Mouse (Mus musculus) heart, adult 11 months (tissue): ENCODE results near the gene Yju2.

ENCODE experiments used
- DNase-seq: peaks from one replicate; pipeline ENCODE4 v3.0.0; 2022

The Yju2 gene

GRCm38 (mm10) chr17:55960791-55961190 lies 1.9 kb downstream of the Yju2 start:
- peak; percentile 87 for DNase-seq

GRCm38 (mm10) chr17:55961631-55962030 lies 2.7 kb downstream of the Yju2 start:
- peak; percentile 91 for DNase-seq

GRCm38 (mm10) chr17:55963171-55963570 lies 4.3 kb downstream of the Yju2 start:
- DNase-seq, result peak; percentile 87

DNA sequence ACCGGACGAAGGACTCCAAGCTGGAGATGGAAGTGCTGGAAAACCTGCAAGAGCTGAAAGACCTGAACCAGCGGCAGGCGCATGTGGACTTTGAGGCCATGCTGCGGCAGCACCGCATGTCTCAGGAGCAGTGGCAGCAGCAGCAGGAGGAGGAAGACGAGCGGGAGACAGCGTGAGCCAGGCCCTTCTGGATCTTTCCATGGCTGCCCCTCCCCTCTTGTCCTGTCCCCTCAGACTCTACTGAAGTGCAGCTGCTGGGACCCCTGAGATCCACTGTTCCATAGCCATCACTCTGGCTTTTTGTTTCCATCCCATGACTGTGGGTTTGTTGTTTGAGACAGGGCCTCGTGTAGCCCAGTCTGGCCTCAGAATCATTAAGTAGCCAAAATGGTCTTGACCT lies 5.6 kb downstream of the Yju2 start:
- peak; percentile 90 for DNase-seq

DNA sequence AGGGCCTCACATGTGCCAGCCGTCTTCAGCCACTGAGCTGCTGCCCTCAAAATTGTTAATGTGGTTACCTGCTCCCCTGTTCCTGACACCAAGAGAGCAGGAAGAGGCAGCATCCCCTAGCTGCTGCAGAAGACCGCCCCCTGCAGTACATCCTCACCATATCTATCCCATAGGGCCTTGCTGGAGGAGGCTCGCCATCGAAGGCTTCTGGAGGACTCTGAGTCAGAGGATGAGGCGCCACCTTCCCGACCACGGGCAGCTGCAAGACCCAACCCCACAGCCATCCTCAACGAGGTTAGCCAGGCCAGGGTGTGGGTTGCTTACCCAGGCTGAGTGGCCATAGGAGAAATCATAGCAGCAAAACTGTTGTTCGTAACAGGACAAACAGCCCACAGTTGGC lies 6.1 kb downstream of the Yju2 start:
- DNase-seq, result peak; percentile 82

DNA sequence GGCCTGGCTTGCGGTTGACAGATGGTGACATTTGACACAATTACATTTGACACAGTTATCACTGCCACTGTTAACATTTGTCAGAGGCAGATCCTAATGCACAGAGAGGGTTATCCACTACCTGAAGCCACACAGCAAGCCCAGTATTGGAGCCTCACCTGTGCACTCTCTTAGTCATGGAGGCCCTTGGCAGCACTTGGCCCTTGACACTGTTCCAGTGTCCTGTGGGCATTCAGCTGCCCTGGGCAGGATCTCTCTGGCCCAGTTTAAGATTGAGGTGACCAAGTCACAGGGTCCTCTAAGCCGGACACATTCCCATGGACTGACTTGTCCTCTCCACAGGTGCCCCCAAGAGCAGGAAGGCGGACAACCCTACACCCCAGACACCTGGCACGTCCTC lies 8.3 kb downstream of the Yju2 start:
- peak; percentile 89 for DNase-seq

- peak; percentile 95 for DNase-seq
Measured at GRCm38 (mm10) chr17:55968210-55968609, 9.3 kb downstream of the Yju2 start.

- no peak for DNase-seq
Measured at GRCm38 (mm10) chr17:55969560-55969959, 10.7 kb downstream of the Yju2 start.

GRCm38 (mm10) chr17:55969966-55970891 lies 11.3 kb downstream of the Yju2 start, which contains the start of gene Shd:
Gene Shd, plus strand, starts transcription at chr17:55970467.
- peak; percentile 90 for DNase-seq

GRCm38 (mm10) chr17:55971453-55971852 lies 12.6 kb downstream of the Yju2 start:
- DNase-seq, result peak; percentile 89

DNA sequence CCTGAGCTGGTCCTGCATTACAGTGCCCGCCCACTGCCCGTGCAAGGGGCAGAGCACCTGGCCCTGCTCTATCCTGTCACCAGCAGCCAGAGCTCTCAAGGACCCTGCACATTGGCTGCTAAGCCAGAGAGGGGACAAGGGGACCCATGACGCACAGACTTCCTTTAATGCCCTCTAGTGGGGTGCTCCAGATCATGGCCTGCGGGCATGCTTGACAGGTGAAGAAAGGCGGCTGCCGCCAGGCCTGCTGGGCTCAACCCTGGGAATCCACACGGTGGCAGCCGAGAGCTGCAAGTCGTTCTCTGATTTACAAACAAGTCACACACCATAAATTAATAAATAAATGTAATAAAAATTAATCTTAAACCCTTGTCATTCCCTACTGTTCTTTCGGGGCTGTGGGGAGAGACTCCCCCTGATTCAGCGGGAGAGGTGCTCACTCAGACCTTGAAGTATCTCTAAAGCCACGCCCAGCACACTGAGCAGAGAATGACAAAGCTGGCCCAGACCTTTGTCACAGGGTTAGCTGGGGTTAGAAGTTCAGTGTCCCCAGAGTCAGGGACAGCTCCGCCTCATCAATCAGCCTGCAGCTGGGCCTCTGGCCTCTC lies 17.5 kb downstream of the Yju2 start:
- DNase-seq, result peak; percentile 92

GRCm38 (mm10) chr17:55977301-55977700 lies 18.4 kb downstream of the Yju2 start:
- no peak for DNase-seq

GRCm38 (mm10) chr17:55986030-55986961 lies 27.4 kb downstream of the Yju2 start, which contains the start of gene Fsd1:
Gene Fsd1, plus strand, starts transcription at chr17:55986509.
- DNase-seq, result no peak

DNA sequence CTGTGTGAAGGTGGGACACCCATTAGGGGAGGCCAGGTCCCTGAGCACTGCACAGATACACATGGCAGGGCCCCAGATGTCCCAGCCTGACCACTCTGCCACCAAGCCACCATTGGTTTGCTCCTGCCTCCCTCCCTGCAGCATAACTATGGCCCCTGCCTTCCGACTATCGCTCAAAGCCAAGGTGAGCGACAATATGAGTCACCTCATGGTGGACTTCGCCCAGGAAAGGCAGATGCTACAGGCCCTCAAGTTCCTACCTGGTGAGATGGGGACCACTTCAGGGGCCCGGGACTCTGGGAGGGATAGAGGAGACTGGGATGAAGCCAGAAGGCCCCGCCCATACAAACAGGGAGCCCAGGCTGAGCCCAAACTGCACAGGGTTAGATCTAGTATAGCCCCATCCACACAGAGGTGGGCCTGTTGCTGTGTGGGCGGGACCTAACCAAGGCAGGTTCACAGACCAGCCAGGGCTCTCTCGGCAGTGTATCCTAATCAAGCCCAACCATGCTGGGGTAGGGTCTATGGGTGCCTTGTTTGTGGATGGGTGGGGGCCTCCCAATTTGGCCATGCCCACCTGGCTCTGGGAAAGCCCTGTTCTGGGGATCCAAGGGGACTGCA lies 31.5 kb downstream of the Yju2 start:
- DNase-seq, result no peak

DNA sequence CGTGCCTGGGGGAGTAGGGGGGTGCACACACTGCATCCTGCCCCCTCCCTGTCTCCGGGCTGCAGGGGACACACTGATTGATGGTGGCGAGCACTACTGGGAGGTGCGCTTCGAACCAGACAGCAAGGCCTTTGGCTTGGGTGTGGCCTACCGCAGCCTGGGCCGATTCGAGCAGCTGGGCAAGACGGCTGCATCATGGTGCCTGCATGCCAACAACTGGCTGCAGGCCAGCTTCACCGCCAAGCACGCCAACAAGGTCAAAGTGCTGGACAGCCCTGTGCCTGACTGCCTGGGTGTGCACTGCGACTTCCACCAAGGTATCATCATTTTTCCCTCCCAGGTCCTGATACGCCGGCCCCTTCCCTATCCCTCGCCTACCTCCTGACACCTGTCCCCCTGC lies 37.1 kb downstream of the Yju2 start:
- DNase-seq, result peak; percentile 94

DNA sequence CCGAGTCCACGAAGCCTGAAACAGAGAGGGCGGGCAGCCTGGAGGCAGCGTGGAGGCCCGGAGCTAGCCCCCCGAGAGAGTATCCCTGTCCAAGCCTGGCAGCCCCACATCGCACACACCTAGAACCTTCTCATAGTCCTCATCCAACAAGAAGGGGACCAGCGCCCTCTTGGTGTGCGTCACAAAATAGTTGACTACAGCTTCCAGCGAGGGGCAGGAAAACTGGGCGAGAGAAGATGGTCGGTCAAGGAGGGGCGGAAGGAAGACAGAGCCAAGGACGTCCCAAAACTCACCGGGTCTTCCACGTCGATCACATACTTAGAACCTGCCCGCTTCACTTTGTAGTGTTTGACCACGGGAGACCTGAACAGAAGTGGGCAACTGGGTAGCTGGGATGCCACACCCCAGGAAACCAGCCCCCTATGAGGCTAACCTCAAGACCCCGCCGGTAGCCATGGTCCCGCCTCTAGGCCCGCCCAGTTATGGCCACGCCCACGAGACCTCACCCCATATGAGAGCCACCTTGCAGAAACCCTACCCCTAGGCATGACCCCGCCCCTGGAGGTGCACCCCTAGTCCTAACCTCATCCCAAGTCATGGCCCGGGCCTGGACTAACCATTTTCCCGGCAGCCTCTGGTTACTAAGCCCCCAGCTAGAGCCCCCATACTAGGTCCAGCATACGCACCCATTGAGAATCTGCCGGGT lies 41.0 kb downstream of the Yju2 start:
- peak; percentile 88 for DNase-seq

DNA sequence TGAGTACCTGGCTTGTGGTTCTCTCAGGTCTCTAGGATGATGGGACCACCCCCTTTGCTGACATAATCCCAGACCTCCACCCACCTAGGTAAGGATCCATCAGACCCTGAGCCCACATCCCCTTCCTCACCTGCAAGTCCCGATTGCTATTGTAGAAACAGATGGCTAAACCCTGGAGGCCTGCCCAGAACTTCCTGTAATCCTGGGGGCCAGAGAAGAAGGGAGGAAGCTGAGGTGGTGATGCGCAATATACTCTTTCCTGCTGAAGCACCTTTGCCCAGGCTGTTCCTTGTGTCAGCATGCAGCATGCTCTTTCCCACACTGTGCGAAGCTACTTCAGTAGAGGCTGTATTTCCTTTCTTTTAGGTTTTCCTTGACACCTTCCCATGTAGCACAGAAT lies 44.1 kb downstream of the Yju2 start:
- no peak for DNase-seq

GRCm38 (mm10) chr17:56005415-56006061 lies 46.6 kb downstream of the Yju2 start, which contains the start of the genes Stap2 and Mpnd:
Gene Stap2, minus strand, starts transcription at chr17:56005584.
Gene Mpnd, plus strand, starts transcription at chr17:56005711.
- peak; percentile 98 for DNase-seq

DNA sequence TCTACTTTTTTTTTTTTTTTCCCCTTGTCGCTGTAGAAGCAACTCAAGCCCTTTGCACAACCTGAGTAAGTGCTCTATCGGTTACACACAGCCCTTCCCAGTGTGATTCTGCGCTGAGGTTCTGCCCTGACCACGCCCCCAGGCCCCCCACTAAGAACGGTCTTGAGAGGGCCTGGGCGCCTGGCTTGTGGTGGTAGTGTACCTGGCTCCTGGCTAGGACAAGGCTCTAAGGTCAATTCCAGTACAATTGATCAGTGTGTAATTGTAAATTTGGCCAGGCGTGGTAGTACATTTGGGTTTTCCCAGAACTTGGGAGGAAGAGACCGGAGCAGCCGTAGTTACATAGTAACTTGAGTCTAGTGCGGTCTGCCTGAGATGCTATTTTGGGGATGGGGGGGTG lies 48.1 kb downstream of the Yju2 start:
- no peak for DNase-seq

DNA sequence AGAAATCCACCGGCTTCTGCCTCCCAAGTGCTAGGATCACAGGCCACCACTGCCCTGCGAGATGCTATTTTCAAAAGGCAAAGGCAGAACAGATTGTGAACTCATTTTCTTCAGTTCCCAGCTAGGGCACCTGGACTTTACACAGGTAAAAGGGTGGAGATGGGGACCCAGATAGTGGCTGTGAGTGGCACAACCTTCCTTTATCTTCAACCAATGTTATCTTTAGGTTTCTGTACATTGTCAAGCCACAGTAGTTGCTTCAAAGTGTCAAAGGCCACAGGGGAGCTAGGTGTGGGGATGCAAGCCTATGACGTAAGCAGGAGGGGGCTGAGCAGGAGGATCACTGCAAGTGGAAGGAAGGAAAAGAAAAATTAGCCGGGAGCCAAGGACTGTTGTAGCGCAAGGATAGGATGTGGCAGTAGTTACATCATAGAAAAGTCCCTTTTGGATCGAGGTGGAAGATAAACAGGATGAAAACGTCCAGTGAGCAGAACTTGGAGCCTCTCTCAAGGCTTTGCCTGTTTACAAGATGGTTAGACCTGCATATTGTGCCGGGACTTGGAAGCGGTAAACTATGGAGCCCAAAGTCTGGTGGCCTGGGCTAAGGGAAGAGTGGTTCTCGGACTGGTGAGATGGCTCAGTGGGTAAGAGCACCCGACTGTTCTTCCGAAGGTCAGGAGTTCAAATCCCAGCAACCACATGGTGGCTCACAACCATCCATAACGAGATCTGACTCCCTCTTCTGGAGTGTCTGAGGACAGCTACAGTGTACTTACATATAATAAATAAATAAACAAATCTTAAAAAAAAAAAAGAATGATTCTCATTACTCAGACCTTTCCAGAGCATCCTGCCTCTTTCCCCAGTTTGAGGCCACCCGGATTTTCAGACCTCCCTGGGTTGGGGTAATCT lies 48.8 kb downstream of the Yju2 start:
- DNase-seq, result no peak
